Mouse (Mus musculus) neural tube, embryonic 10.5 days (tissue): ENCODE measurements around the gene Zdhhc18.

Source experiments
- DNase-seq: peaks from one replicate; pipeline ENCODE4 v3.0.0-alpha.2; 2017; ENCODE audit warnings: low spot score; ENCODE audit errors: extremely low spot score

Gene Zdhhc18

DNA sequence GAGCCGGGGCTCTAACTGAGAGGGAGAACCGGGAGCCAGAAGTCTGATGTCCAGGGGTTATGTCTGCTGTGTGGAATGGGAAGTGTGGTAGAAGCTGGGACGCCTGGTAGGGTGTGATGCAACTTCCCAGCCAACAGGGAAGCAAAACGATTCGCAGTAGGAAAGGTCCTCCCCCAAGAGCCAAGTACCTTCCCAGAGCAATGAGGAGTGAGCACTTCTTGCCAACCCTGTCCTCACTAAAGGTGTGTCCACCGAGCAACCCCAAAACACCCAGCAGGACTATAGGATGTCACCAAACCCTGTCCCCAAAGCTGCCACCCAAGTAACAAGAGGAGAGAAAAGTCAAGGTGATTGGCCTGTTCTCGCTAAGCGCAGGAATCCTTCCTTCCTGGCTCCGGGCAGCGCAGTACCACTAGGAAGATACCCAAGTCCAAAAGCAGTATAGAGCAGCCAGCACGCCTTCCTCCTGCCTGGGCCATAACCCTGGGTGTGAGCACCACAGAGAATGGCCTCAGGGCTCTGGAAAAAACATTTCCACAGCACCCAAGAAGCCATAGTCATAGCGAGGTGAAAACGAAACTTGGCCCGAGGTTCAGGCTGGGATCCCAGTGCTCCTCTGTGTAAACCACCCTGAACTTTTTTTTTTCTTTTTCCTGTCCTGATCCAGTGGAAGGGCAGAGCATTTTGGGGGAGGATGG lies 18.7 kb downstream of the Zdhhc18 start:
- no peak for DNase-seq

DNA sequence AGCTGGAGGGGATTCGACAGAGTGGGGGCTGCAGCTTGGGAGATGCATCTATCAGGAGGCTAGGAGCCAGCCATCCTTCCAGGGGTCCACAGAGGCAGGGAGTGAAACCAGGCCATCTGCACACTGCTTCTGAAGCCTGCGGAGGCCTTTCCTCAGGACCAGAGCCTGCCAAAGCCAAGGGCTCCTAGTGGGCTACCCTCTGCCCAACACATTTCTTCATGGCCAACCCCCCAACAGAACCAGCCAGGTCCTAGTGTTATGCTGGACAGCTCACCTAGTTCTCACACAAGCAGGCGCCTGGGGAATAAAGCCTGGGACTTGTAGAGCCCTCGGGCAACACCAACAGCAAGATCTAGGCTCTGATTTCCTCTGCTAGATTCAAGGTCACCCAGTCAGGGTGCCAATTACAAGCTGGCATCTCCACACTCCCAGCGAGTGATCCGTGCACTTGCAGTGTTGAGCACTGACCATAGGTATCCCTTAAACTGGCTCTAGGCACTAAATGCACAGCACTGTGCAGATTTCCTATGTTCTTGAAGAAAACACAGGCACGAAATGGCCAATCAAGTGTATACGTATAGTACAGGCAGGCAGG lies 19.5 kb downstream of the Zdhhc18 start:
- no peak for DNase-seq

DNA sequence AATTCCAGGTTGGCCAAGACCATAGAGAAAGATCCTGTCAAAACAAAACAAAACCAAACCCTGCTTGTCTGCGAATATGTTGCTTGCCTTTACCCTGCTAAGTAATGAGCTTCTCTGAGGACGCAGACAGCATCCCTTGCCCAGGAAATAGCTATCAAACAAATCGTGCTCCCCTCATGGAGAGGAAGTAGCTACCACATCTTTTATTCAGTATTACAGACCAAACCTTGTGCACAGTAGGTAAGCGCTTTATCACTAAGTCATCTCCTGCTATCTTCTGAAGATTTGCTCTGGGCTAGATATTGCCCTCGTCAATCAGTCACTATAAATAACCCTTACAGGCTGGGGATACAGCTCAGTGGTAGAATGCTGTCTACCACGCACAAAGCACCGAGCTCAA lies 20.8 kb downstream of the Zdhhc18 start:
- no peak for DNase-seq

DNA sequence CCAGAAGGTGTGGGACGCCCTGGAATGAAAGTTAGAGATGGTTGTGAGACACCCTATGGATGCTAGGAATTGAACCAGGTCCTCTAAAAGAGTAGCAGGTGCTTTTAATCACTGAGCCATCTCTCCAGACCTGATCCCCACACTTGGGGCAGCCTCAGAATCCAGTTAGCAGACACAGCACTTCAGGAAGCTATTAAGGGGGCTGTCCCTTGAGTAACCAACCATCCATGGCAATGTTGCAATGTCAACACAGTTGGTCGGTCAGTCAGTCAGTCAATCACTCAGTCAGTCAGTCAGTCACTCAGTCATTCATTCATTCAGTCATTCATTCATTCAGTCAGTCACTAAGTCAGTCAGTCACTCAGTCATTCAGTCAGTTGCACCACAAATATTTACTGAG lies 21.4 kb downstream of the Zdhhc18 start:
- DNase-seq = no peak

DNA sequence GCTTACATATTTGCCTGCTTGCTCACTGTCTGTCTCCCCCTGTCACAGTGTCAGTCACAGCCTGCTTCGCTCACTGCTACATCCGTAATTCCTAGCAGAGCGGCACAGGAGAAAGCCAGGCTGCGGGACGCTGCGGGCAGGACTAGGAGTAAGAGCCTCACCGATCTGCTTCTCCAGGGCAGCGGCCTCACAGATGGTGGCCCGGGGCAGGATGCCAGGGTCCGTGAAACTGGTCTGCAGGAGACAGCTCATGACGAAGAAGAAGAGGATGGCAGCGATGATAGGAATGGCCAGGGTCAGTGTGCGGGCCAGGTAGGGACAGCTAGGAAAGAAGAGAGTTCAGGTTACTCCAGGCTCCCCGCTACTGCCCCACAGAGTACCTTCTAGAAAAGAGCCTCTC lies 22.9 kb downstream of the Zdhhc18 start:
- no peak for DNase-seq

DNA sequence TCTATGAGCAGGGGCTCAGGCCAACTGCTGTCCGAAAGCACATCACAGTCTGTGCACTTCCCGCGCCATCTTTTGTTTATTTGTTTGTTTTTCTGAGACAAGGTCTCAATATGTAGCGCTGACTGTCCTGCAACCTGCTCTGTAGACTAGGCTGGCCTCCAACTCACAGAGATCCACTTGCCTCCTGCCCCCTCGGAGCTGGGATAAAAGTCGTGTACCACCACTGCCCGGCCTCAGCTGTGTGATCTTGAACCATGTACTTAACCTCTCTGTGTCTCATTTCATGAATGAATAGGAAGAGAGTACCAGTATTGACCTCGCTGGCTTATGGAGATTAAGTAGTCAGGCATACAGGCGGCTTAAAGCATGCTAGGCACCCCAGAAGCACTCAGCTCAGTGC lies 23.3 kb downstream of the Zdhhc18 start:
- no peak for DNase-seq

DNA sequence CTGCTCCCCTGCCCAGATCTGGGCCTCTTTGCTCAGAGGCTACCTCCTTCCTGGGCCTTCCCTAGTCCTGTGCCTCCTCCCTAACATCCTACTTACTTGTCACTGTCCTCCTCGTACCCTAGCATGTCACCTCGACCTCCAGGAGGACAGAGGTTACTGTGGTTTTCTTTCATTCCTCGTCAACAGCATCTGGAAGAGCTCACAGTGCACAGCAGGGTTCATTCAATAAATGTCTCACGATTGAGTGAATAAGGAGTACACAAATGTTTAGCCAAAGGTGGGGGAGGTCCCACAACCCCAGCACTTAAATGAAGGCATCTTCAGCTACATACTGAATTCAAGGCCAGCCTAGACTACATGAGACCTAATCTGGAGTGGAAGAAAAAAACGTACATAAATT lies 23.7 kb downstream of the Zdhhc18 start:
- DNase-seq = no peak

DNA sequence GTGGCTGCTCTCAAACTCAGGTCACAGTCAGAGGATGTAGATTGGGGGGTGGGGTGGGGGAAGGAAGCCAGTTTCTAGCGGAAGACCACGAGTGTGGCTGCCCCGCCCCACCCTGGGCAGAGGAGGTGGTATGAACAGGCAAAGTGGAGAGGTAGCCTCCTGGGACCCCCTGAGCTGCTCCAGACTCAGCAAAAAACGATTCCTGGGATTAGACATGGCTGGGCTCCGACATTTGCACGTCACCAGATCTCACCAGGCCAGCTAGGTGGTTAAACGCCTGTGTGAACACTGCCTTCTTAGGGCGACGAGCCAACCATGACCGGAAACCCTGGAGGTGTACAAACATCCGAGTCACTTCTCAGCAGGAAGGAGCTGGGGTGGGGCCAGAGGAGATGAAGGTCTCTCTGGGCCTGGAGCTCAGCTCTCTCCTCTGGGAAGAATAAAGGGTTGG lies 24.3 kb downstream of the Zdhhc18 start:
- DNase-seq = no peak

DNA sequence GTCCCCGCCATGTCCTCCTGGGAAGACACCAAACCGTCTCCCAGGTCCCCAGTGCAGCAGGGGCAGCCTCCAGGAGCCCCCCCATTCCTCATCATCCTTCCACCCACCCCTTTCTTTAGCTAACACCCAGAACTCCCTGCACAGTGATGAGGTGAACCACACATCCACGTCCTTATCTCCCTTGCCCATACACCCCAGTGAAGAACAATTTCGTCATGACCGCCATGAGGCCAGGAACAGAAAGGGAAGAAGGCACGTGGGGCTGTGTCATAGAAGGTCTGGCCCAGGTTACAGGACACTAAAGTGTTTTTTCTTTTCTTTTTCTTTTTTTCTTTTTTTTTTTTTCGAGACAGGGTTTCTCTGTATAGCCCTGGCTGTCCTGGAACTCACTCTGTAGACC lies 25.1 kb downstream of the Zdhhc18 start:
- no peak for DNase-seq

DNA sequence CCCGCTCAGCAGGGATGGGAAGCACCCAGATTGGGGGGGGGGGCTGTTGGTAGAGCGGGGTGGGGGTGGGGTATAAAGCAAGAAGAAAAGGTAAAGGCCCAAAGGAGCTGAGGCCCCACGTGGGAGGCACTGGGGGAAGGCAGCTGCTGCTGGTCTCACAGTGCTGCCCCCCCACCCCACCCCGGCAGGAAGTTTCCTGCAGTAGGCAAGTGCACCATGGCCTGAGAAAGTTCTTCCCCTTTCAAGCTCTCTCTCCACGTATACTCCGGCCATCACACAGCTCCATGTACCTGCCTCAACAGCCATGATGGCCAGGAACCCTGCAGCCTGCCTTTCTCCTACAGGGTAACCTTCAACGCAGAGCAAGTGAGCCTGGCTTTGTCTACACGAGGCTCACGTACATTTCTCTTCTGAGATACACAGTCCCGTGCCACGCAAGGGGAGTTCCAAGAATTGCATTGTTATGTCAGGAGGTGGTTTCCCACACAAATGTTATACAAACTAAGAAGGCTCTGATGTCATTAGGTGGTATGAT lies 27.7 kb downstream of the Zdhhc18 start:
- DNase-seq = no peak

DNA sequence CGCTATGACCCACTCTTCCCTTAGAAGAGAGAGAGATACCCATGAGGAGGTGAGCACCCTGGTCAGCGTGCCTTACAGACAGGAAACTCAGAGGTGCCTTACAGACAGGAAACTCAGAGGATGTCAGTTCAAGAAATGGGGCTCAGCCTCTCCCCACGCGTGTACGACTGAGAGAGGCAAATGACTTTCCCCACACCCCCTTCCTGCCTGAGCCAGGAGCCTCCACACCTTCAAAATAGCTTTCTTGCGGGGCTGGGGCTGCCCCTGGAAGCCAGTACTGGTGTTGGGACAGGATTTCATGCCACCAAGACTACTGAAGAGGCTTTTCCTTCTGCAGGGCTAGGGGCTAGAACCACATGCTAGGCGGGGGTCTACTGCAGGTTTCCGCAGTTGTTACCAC lies 29.3 kb downstream of the Zdhhc18 start:
- DNase-seq = no peak

DNA sequence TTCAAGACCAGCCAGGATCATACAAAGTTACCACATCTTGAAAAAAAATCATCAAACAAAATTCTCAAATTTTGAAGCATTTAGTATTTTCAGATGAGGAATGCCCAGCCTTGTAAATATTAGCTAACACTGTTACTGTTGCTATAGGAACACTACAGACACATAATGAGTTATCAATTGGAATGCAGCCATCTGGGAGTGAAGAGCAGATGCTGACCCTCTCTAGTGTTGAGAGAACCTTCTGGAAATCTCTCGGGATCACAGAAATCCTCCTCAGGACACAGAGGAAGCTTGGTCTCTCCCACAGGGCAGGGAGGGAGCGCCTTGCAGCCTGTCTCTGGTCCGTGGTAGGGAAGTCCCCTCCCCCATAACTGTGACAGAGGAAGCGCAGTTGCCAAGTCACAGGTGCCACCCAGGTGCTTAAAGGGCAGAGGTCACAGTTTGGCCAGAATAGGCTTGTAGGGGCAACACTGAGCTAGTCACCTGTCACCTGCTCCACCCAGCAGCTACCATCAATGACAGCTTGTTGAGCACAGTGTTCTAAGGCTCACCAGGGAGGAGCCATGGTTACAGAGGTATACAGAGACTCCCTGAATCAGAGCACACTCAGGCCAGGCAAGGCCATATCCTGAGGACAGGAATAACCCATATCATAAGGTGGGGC lies 30.3 kb downstream of the Zdhhc18 start:
- DNase-seq = no peak

DNA sequence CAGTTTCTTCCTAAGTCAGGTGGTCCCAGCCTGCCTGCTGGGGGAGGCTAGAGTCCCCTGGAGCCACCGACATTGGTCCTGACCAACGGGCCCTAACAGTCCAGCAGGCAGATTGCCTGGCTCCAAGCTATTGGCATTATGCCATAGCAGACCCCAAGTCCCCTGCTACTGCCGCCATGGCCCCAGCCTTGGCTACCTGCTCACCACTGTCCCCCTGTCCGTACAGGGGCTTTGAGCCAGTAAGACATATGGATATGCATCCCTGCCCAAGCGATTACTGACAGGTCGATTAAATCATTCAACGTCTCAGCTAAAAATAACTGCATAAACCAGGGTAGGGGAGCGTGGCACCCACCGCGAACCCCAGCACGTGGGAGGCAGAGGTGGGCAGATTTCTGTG lies 32.0 kb downstream of the Zdhhc18 start:
- no peak for DNase-seq

DNA sequence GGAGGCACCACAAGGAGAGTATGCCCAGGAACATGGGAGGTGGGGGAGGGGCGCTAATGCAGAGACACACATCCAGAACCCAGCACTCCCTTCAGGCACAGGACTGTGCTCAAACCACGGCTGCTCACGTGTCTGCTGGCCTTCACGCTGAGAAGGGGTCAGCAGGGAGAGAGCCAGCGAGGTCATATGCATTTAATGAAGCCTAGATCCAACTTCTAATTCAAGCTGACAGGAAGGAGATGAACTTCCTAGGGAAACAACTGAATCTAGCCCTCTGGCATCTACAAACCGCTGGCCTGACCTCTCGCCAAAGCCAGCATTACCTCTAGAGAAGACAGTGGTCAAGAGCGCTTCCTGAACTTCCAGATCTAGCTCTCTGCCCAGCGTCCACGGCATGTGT lies 34.5 kb downstream of the Zdhhc18 start:
- no peak for DNase-seq

DNA sequence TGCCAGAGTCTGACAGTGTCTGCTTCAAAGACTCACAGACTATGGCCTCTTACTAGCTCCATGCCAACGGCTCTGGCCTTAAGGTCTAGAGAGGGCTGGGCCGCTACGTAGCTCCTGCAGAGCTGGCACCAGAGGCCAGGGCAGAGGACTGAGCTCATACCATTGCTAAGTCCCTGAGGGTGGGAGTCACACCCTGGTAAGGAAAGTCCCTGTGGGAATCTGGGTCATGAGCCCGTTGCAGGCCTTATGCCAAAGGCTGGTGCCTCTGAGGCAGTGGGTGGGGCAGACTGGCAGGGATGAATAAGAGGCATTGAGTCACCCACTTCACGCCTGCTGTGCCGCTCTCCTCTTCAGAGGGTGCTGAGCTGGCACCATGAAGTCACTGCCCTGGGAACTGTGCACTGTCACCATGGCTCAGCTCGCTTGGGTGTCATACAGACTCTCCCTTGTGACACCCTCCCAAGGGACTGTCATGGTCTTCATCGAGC lies 35.6 kb downstream of the Zdhhc18 start:
- no peak for DNase-seq

DNA sequence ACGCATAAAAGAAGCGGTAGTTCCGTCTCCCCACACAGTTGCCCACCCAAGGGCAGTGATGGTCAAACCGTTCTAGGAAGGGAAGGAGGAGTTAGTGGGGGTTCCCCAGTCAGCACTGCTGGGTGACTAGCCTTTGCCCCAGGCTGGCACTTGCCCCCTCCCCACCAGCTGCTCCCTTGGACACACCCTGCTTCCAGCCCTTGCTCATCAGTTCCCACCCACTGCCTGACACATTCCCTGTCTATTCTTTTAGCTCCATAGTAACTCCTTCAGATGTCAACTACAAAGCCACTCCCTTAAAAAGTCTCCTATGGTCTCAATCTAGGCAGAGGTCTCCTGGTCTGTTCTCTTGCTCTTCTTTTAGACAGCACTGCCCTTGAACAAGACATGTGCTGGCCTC lies 36.1 kb downstream of the Zdhhc18 start:
- DNase-seq = no peak

DNA sequence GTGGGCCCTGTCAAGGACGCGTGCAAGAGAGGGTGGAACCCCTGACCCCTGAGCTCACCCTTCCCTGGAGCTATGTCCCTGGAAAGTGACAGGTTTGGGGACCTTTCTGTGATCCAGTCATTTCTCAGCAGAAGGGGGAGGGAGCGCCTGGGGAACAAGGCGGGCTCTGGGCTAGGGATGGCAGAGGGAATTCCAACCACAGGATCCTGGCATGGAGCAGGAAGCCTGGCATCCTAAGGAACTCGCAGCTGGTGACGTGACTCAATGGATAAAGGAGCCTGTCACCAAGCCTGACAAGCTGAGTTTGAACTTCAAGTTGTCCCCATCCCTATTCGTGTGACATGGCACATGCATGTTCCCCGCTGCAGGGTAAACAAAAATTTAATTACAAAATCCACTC lies 36.9 kb downstream of the Zdhhc18 start:
- no peak for DNase-seq

DNA sequence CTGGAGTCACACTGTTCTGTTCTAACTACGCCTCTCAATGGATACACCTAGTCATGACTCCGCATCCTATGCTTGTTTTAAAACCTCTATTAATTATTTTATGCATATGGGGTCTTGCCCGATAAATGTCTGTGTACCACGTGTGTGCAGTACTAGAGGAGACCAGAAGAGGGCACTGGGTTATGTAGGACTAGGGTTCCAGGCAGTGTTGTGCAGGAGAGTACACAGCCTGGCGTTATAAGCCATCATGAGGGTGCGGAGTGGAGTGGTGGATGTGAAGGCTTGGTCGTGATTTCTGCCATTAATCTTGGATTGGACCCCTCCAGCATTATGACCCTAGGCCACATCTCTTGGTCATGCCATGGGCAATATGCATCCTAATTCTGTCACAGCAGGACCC lies 37.5 kb downstream of the Zdhhc18 start:
- DNase-seq = no peak

DNA sequence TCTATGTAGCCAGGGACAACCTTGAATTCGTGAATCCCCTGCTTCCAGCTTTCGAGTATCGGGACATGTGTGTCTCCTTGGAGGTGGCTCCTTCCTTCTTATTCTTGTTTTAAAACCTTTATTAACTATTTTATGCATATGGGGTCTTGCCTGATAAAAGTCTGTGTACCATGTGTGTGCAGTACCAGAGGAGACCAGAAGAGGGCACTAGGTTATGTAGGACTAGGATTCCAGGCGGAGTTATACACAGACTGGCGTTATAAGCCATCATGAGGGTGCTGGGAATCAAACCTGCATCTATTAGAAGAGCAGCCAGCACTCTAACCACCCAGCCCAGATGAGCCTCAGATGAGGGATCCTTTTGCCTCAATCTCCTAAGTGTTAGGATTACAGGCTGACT lies 38.1 kb downstream of the Zdhhc18 start:
- DNase-seq = no peak

DNA sequence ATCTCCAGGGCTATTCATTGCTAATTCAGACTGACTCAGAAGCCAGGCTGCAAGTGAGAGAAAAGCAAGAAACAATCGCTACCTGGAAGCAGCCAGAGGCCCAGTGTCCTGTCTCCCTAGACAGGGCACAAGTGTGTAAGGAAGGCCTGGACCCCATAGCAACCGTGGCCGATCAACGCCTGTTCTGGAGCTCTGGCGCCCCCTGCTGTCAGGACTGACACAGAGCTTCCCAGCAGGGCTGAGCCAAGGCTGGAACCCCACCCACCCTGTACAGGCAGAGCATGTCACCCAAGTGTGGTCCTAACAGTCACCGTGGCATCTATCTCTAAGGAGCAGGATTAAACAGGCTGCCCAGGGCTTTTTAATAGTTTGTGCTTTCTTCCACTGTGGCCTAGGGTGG lies 40.2 kb downstream of the Zdhhc18 start:
- peak; percentile 83 for DNase-seq

DNA sequence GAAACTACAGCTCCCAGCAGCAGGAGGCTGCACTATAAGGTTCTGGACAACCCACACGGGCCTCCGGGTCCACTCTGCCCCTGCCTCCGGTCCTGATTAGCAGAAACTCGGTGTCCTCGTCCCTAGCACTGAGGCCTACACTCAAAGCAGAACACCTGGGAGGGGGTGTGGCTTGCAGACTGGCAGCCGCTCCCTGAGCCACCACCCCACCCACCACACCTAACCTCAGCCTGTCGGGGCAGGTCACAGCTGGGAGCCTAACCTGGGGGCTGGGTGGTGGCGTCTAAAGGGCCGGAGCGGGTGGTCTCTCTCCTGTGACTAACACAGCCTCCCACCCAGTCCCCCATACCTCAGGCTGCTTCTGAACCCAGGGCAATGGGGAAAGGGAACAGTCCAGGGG lies 42.7 kb downstream of the Zdhhc18 start:
- DNase-seq = no peak

DNA sequence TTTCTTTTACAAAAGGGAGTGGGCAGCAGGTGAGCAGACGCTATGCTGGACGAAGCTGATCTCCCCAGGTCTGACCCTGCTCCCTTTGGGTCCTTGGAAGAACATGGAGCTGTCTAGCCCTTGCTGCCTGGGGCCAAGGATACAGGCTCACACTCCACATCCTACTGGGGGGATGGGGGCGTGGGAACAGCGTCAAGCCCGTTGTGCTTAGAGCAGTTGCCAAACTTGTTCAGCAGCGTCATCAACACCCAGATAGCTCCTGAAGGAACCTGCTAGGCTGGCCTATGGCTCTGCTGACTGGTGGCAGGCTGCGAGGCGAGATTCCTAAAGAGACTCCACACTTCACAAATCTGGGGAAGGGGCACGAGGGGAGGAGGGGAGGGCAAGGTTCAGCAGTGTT lies 44.6 kb downstream of the Zdhhc18 start:
- DNase-seq = no peak

DNA sequence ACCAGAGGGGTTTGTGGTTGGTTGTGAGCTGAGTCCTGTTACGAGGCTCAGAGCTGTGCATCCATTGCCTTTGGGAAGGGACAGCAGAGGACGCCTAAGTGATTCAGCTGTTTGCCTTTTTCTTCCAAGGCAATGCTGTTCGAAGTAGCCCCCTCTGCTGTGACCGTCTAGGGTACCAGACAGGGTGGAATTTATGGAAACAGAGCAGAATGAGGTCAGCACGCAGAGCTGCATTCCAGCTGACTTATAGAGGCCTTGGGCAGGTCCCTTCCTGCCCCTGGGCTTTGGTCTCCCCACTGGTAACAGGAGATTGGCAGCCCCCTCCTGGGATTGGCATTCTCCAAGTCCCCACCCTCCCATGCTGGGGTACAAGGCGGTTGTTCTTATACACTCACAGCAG lies 45.1 kb downstream of the Zdhhc18 start:
- no peak for DNase-seq
